Comparison of ENCODE assay signal across 26 mouse cellular contexts in genomic region chr2:126425223-126425622, GRCm38 (mm10).
DNase-seq lines count a peak whose midpoint lies in the region; ATAC-seq and TF ChIP-seq lines count a peak whose summit lies in the region.
"Had no signal": no experiment of that assay in that cellular context is flagged by ENCODE, and none has a peak within 500 bp of the region (broad histone marks: within the 10 kb centered on the region; RNA-seq: fewer than 3 reads in every experiment).

No protein-coding gene starts in this region.

- no peak overlapping the region for H3K9ac ChIP-seq in liver, adult 2 months (ENCODE audit: low read depth, low read length)
- no peak overlapping the region for H3K9ac ChIP-seq in liver, embryonic 12.5 days
- H3K9ac ChIP-seq: embryonic facial prominence, embryonic 13.5 days; hindbrain, embryonic 13.5 days; neural tube, embryonic 15.5 days had no signal

- H3K27ac ChIP-seq in liver, adult 2 months (replicated peaks; ENCODE audit: insufficient read depth, low read depth, low read length): no peak overlapping the region
- H3K27ac ChIP-seq in liver, embryonic 12.5 days: no peak overlapping the region
- H3K27ac ChIP-seq: embryonic facial prominence, embryonic 13.5 days; hindbrain, embryonic 13.5 days; neural tube, embryonic 15.5 days; stomach, postnatal 0 days had no signal

- H3K79me2 ChIP-seq in liver, adult 2 months (ENCODE audit: control insufficient read depth, insufficient read depth, low read length): no peaks in the 10 kb centered on the region

- ATAC-seq in liver, embryonic 12.5 days: no peak
- peak; percentile 52 for ATAC-seq in granulocyte monocyte progenitor cell, adult 5-6 weeks (replicated peaks; ENCODE audit: poor library complexity, severe bottlenecking)
- ATAC-seq: intestine, postnatal 0 days had no signal

- DNase-seq in liver, adult 2 months (ENCODE audit: extremely low read depth, low read depth, low spot score): peak; percentile 95
- DNase-seq in 416B (ENCODE audit: low read depth): peak; percentile 40
- peak; percentile 78 for DNase-seq in Muller cell, postnatal 12 days (ENCODE audit: inconsistent ontology term)
- no peak for DNase-seq in right cerebral cortex, postnatal 10 days (ENCODE audit: low spot score in 2 of 2)
- DNase-seq in urinary bladder, adult 18-20 months (ENCODE audit: low spot score in 2 of 2): no peak
- DNase-seq: adrenal gland, postnatal 36 days; cerebellum, adult 8-10 months; gastrocnemius, postnatal 14 days; heart, adult 11 months; heart, postnatal 36 days; kidney, postnatal 14 days; right cerebral cortex, adult 18-20 months; right cerebral cortex, postnatal 4 days; thymus, adult 18-20 months; thymus, postnatal 25 days had no signal

- TF ChIP-seq CTCF in liver, adult 2 months (IDR thresholded peaks at IDR 0.05; ENCODE audit: low read depth, low read length): no peak

- no peaks in the 10 kb centered on the region for H3K36me3 ChIP-seq in liver, adult 2 months (ENCODE audit: control insufficient read depth, insufficient read depth, low read length)
- H3K36me3 ChIP-seq in liver, embryonic 12.5 days: no peaks in the 10 kb centered on the region
- H3K36me3 ChIP-seq: embryonic facial prominence, embryonic 13.5 days; hindbrain, embryonic 13.5 days; neural tube, embryonic 15.5 days had no signal

- 29% methylated on average over 3 of the region's 3 CpGs for WGBS in liver, adult 2 months
- WGBS in liver, embryonic 12.5 days (ENCODE audit: insufficient replicate concordance): 79% methylated on average over 3 of the region's 3 CpGs

- H3K4me3 ChIP-seq in liver, adult 2 months (ENCODE audit: insufficient read depth, low read depth, low read length): no peak overlapping the region
- no peak overlapping the region for H3K4me3 ChIP-seq in liver, embryonic 12.5 days
- H3K4me3 ChIP-seq: embryonic facial prominence, embryonic 13.5 days; hindbrain, embryonic 13.5 days; megakaryocyte, embryonic 14.5 days; neural tube, embryonic 15.5 days had no signal

- no peak for TF ChIP-seq POLR2A in liver, adult 2 months (IDR thresholded peaks at IDR 0.05; ENCODE audit: extremely low read depth, insufficient read depth, low read length)

- no peak overlapping the region for H3K4me2 ChIP-seq in liver, embryonic 12.5 days
- H3K4me2 ChIP-seq: embryonic facial prominence, embryonic 13.5 days; heart, embryonic 11.5 days; hindbrain, embryonic 13.5 days; liver, embryonic 11.5 days; neural tube, embryonic 15.5 days had no signal

- H3K27me3 ChIP-seq in liver, adult 2 months (ENCODE audit: control insufficient read depth, insufficient read depth, low read length): no peaks in the 10 kb centered on the region
- no peaks in the 10 kb centered on the region for H3K27me3 ChIP-seq in liver, embryonic 12.5 days (replicated peaks)
- H3K27me3 ChIP-seq: CH12.LX; embryonic facial prominence, embryonic 13.5 days; hindbrain, embryonic 13.5 days; neural tube, embryonic 15.5 days had no signal

- no peaks in the 10 kb centered on the region for H3K9me3 ChIP-seq in liver, embryonic 12.5 days (replicated peaks)
- H3K9me3 ChIP-seq: embryonic facial prominence, embryonic 13.5 days; hindbrain, embryonic 13.5 days; megakaryocyte, embryonic 14.5 days; neural tube, embryonic 15.5 days had no signal

- H3K4me1 ChIP-seq in liver, adult 2 months (ENCODE audit: control insufficient read depth, insufficient read depth, low read length): no peaks in the 10 kb centered on the region
- no peaks in the 10 kb centered on the region for H3K4me1 ChIP-seq in liver, embryonic 12.5 days
- H3K4me1 ChIP-seq: embryonic facial prominence, embryonic 13.5 days; hindbrain, embryonic 13.5 days; neural tube, embryonic 15.5 days had no signal

Comparison
In these comparisons a context has a peak if more than half of its experiments do, and no peak if none do; other contexts are left out.
1. DNase-seq: peak in liver, adult 2 months (single experiment), 416B (single experiment) and Muller cell, postnatal 12 days (single experiment); none in right cerebral cortex, postnatal 10 days (0 of 2) and urinary bladder, adult 18-20 months (0 of 2).